Mouse (Mus musculus): ENCODE measurements at regions not wholly inside any gene's neighbourhood (a gene's known extent, or its start where the extent isn't known, plus 50 kb on each side); places are given as distances from the start of the nearest gene placed in this dataset.

GRCm38 (mm10) chr2:160424491-160424890 lies 57.6 kb upstream of the Mafb start:
- no peak for TF ChIP-seq CTCF (IDR thresholded peaks at IDR 0.05; ENCODE audit: low read depth, low read length)
- no peak for TF ChIP-seq EP300 (IDR thresholded peaks at IDR 0.05; ENCODE audit: insufficient read depth, low read depth, low read length)
